Mouse (Mus musculus) ES-E14 (cell line): ENCODE data around the gene Mast3.

Source experiments
- CHD2 ChIP-seq: IDR thresholded peaks from 2 replicates; pipeline ENCODE4 v1.6.1; 2014; ENCODE audit warnings: mild to moderate bottlenecking, low read depth, low read length, inconsistent platforms
- ZC3H11A ChIP-seq: IDR thresholded peaks from 2 replicates; pipeline ENCODE4 v1.6.1; 2012; ENCODE audit warnings: low read depth, mild to moderate bottlenecking, inconsistent platforms, low read length, borderline replicate concordance
- ZNF384 ChIP-seq: IDR thresholded peaks from 2 replicates; pipeline ENCODE4 v1.6.1; 2012; ENCODE audit warnings: low read depth, low read length, inconsistent platforms

- TF ChIP-seq ZC3H11A (no peak), CHD2 (no peak), ZNF384 (no peak)
Observed at GRCm38 (mm10) chr8:70806541-70806940, 1.7 kb upstream of the Mast3 start.
